Mouse (Mus musculus) heart, postnatal 0 days (tissue): ENCODE measurements around the gene Polr3a. TPM values are rescaled to one million over a fixed set of nuclear protein-coding genes. Genes with fewer than 3 reads are reported as not detected.

ENCODE experiments used
- ATAC-seq: fragments of 200-750 bp; cut with Nextera tagmentation; 2 replicates; pipeline ENCODE4 v1.8.0; 2017; ENCODE audit warnings: low read depth, moderate number of reproducible peaks, moderate library complexity; ENCODE audit not compliant: insufficient read depth
- DNase-seq: peaks from one replicate; pipeline ENCODE4 v3.0.0-alpha.2; 2016; ENCODE audit warnings: low spot score
- H3K27ac ChIP-seq: fragments of 300-500 bp; sonication (generic); 2 replicates; pipeline ENCODE4 v1.5.1; 2014; ENCODE audit warnings: low read depth, mild to moderate bottlenecking
- H3K27me3 ChIP-seq: fragments of 300-500 bp; sonication (generic); 2 replicates; pipeline ENCODE4 v1.6.1; 2014; ENCODE audit warnings: low read length, mixed read lengths; ENCODE audit not compliant: control insufficient read depth, insufficient read depth
- H3K36me3 ChIP-seq: fragments of 300-500 bp; sonication (generic); replicated peaks from 2 replicates; pipeline ENCODE4 v1.6.1; 2014; ENCODE audit warnings: low read length, mixed read lengths; ENCODE audit not compliant: control insufficient read depth, insufficient read depth
- H3K4me1 ChIP-seq: fragments of 300-500 bp; sonication (generic); 2 replicates; pipeline ENCODE4 v1.6.1; 2014; ENCODE audit warnings: antibody characterized with exemption; ENCODE audit not compliant: control insufficient read depth, insufficient read depth
- H3K4me2 ChIP-seq: fragments of 300-500 bp; sonication (generic); 2 replicates; pipeline ENCODE4 v1.6.1; 2014; ENCODE audit warnings: low read depth, mild to moderate bottlenecking, low read length, moderate library complexity
- H3K4me3 ChIP-seq: fragments of 300-500 bp; sonication (generic); 2 replicates; pipeline ENCODE4 v1.5.1; 2014; ENCODE audit warnings: low read depth, low read length
- H3K9ac ChIP-seq: fragments of 300-500 bp; sonication (generic); replicated peaks from 2 replicates; pipeline ENCODE4 v1.6.1; 2014; ENCODE audit warnings: low read depth, low read length, mixed read lengths
- H3K9me3 ChIP-seq: fragments of 300-500 bp; sonication (generic); replicated peaks from 2 replicates; pipeline ENCODE4 v1.6.1; 2016; ENCODE audit warnings: low read length; ENCODE audit not compliant: control insufficient read depth
- CTCF ChIP-seq: IDR thresholded peaks from 2 replicates; pipeline ENCODE4 v1.5.1; 2016; ENCODE audit warnings: antibody characterized with exemption, control low read depth, low read depth
- EP300 ChIP-seq: IDR thresholded peaks from 2 replicates; pipeline ENCODE4 v1.6.1; 2016; ENCODE audit warnings: antibody characterized with exemption, low read depth
- WGBS: fragments of 180-500 bp; shearing (Covaris S2); extraction: QIAGEN DNeasy Blood & Tissue Kit; methylation state at CpG from one replicate; pipeline ENCODE4 v1.1.7; 2014; 5-methylcytosine and 5-hydroxymethylcytosine counted together
- polyA plus RNA-seq: library from polyadenylated mRNA; unstranded; fragments of >200 nt; fragmentation: Nextera tagmentation; extraction: Ambion mirVana; gene quantifications from 2 replicates; pipeline ENCODE4 v1.2.1, GENCODE M21; 2015
- total RNA-seq: library from RNA; depleted of rRNA; stranded (reverse); fragments of >200 nt; gene quantifications from 2 replicates; pipeline ENCODE4 v1.2.3, GENCODE M21; 2014; ENCODE audit warnings: low replicate concordance; rRNA removed

Gene Polr3a
- total RNA-seq (6.5 and 23.1 TPM in 2 replicates), polyA plus RNA-seq (5.3 and 7.1 TPM in 2 replicates)

- no peaks in the 10 kb centered on the region for H3K9me3 ChIP-seq
- H3K36me3 ChIP-seq: peaks cover 25% of the 10 kb centered on the region
- H3K27me3 ChIP-seq: no peaks in the 10 kb centered on the region
- ATAC-seq: peak; percentile 65
- peak within 1 kb of the TSS; percentile 94 for H3K4me3 ChIP-seq
- TF ChIP-seq EP300: peak; percentile 77; the same call in 1 of the 2 replicates
- peak; percentile 90 for TF ChIP-seq CTCF
- H3K4me2 ChIP-seq: peak within 1 kb of the TSS; percentile 86
- H3K4me1 ChIP-seq: peaks cover 16% of the 10 kb centered on the region
- H3K27ac ChIP-seq: peak within 1 kb of the TSS; percentile 46
- WGBS: 0% methylated on average over 30 of the region's 30 CpGs
- H3K9ac ChIP-seq: peak within 1 kb of the TSS; percentile 88
- peak; percentile 92 for DNase-seq
Measured at GRCm38 (mm10) chr14:24486773-24487227, at the start of gene Polr3a, which contains the start of gene Rps24. TSS of gene Polr3a (minus strand) at chr14:24487058. TSS of gene Rps24 (plus strand) at chr14:24487125.

DNA sequence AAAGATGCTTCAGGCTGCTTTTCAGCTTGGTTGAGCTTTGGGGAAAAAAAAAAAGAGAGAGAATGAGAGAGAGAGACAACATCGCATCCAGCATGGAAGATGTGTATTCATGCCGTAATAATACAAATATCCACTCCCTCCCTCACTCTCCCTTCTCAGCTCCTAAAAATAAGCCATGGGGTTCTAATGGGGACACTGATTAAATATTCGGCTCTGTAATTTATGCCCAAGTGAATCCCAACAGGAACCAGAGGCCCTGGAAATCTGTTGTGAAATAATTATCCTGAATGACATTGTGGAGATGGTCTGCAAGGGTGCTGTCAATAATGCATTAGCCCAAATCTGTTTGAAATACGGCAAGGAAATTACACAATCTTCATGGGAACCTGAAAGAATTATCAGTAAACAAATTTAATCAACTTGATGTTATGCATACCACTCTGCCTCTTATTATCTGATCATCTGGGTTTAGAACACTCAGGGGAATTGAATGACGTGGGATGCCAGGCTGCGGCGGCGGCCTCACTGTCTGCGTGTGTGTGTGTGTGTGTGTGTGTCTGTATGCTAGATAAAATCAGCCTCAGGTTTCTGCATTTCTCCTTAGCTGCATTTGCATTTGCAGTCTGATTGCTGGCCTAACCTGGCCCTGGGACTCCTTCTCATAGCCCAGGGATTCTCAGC lies 48.1 kb upstream of the Polr3a start:
- ATAC-seq (no peak), DNase-seq (no peak)
- Histone ChIP-seq H3K27me3 (no peaks in the 10 kb centered on the region), H3K4me2 (no peak overlapping the region), H3K9me3 (0 out of 2 replicates have a peak, but pooled peaks cover 5% of the 10 kb centered on the region), H3K27ac (no peak overlapping the region), H3K36me3 (no peaks in the 10 kb centered on the region), H3K4me3 (no peak overlapping the region), H3K9ac (no peak overlapping the region), H3K4me1 (peaks cover 9% of the 10 kb centered on the region)
- WGBS: 86% methylated on average over 9 of the region's 9 CpGs
- TF ChIP-seq CTCF (no peak), EP300 (no peak)

- Histone ChIP-seq H3K27ac (no peak overlapping the region), H3K27me3 (no peaks in the 10 kb centered on the region), H3K4me2 (no peak overlapping the region), H3K4me3 (no peak overlapping the region), H3K9me3 (no peaks in the 10 kb centered on the region), H3K9ac (no peak overlapping the region), H3K36me3 (no peaks in the 10 kb centered on the region), H3K4me1 (peaks cover 10% of the 10 kb centered on the region)
- ATAC-seq (no peak), DNase-seq (no peak)
- TF ChIP-seq EP300 (no peak), CTCF (no peak)
- 10% methylated on average over 6 of the region's 6 CpGs for WGBS
Measured at GRCm38 (mm10) chr14:24530228-24530627, 43.4 kb upstream of the Polr3a start.

DNA sequence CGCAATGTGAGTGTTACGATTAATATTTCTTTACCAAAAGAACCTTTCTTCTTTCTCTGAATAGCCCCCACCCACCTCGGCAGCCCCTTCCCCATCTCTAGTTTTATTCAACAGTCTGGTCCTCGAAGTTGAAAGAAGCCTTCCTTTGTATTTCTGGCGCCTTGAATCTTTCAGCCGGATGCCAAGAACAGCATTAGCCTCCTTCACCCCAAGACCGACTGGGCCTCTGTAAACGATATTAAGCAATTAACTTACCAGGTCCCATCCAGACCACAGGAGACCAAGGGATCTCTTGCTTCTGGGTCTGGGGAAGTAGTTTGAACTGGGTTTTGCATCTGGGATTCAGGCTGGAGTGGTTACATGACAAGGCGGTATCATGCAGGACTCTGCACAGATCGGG lies 39.6 kb upstream of the Polr3a start:
- TF ChIP-seq CTCF (no peak), EP300 (no peak)
- H3K4me3 ChIP-seq: no peak overlapping the region
- H3K4me1 ChIP-seq: peaks cover 10% of the 10 kb centered on the region
- no peak overlapping the region for H3K9ac ChIP-seq
- DNase-seq (no peak), ATAC-seq (no peak)
- no peak overlapping the region for H3K27ac ChIP-seq
- no peaks in the 10 kb centered on the region for H3K36me3 ChIP-seq
- 72% methylated on average over 10 of the region's 10 CpGs for WGBS
- no peak overlapping the region for H3K4me2 ChIP-seq
- H3K27me3 ChIP-seq: no peaks in the 10 kb centered on the region
- no peaks in the 10 kb centered on the region for H3K9me3 ChIP-seq

GRCm38 (mm10) chr14:24525677-24526415 lies 39.0 kb upstream of the Polr3a start:
- no peak for ATAC-seq
- WGBS: 83% methylated on average over 10 of the region's 10 CpGs

More at GRCm38 (mm10) chr14:24525677-24526415, 39.0 kb upstream of the Polr3a start:
- TF ChIP-seq EP300: no peak
- TF ChIP-seq CTCF: no peak
- no peaks in the 10 kb centered on the region for H3K9me3 ChIP-seq
- H3K4me1 ChIP-seq: peaks cover 9% of the 10 kb centered on the region
- H3K9ac ChIP-seq: no peak overlapping the region
- H3K4me2 ChIP-seq: no peak overlapping the region
- no peaks in the 10 kb centered on the region for H3K36me3 ChIP-seq
- no peak for DNase-seq
- H3K4me3 ChIP-seq: no peak overlapping the region
- no peak overlapping the region for H3K27ac ChIP-seq
- no peaks in the 10 kb centered on the region for H3K27me3 ChIP-seq
